Mouse (Mus musculus): ENCODE measurements around the gene Olfr1249. TPM values are rescaled to one million over a fixed set of nuclear protein-coding genes. Genes with fewer than 3 reads are reported as not detected.
"Not testable (repeated sequence)": the region's sequence is repeated elsewhere in the genome, so short reads cannot be mapped to it uniquely, and the experiment has no call there.

Gene Olfr1249
- not detected for total RNA-seq (2021)
- polyA plus RNA-seq (2012; rRNA removed): not detected in 2 replicates
- long read RNA-seq: 0 reads

DNA sequence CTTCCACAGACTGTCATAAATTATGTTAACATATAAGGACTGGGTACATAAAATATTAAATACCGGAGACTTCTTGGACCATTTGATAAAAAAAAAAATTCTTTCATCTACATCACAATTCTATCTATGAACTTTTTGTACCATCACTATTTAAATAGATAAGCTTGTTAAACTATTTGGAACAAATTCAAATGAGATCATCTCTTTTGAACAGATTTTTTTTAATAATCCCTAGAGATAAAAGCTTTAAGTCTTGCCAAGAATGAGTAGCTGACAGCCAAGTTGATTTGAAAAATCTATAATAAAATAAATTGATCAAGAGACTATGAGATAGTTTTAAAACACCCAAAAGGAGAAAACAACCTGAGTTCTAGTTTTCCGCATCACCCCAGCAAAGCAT lies at the start of gene Olfr1249:
TSS of gene Olfr1249 (minus strand) at position 101 of the 400 bp plus-strand sequence.
- DNase-seq: no peak

- no peak for DNase-seq
Observed at GRCm38 (mm10) chr2:89671836-89672235, 37.1 kb upstream of the Olfr1249 start, which contains the start of gene Olfr1251. Gene Olfr1251, minus strand, starts transcription at chr2:89671936.

- DNase-seq: no peak
Observed at GRCm38 (mm10) chr2:89661367-89661766, 26.6 kb upstream of the Olfr1249 start, which contains the start of gene Olfr1250. Gene Olfr1250, minus strand, starts transcription at chr2:89661467.

DNA sequence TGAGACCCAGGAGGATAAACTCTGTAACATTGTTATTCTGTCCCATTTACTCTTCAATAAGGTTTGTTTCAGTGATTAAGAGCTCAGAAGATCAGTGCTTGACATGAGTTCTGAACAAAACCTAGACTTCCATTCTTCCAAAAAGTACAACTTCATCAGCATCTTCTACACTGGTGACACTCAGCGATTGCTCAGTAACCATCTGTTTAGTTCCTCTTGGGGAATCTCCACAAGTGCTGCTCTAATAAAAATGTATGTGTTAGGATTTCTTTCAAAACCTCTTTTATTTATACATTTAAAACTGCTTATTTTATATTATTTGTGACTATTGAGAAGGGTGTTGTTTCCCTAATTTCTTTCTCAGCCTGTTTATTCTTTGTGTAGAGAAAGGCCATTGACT lies 16.6 kb downstream of the Olfr1249 start, which contains the start of gene Olfr1248:
TSS of gene Olfr1248 (minus strand) at position 101 of the 400 bp plus-strand sequence.
- not testable (repeated sequence) for DNase-seq

DNA sequence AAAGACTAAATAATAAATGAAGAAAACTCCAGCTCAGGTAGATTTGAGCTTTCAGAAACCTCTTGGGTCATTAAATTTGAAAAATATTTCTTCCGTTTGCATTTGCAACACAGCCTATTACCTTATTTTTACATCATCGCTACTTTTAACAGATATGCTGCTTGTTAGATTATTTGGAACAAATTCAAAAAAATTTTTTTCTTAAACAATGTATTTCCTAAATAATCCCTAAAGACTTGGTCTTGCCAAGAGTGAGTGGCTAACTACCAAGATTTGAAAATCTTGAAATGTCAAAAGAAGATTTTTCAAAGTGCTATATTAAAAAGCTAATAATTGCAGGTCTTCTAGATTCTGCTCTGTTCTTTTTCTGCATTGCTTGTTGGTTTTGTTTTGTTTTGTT lies 20.8 kb downstream of the Olfr1249 start, which contains the start of gene Olfr1247:
TSS of gene Olfr1247 (minus strand) at position 101 of the 400 bp plus-strand sequence.
- no peak for DNase-seq

DNA sequence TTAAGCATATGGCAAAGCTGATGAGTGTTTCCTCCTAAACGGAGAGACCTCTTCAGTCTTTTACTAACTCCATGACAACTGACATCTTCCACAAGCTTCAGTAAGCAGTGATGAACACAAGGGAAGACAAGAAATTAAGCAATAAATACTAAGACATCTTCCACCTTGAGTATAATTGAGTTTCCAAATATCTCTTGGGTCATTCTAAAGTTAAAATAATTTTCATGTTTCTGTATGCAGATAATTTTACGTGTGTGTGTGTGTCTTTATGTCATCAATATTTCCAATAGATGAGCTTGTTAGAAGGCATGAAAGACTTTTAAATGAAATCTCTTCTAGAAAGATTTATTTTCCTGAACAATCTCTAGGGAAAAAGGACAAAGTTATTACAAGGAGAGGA lies 41.7 kb downstream of the Olfr1249 start, which contains the start of gene Olfr1246:
TSS of gene Olfr1246 (minus strand) at position 101 of the 400 bp plus-strand sequence.
- DNase-seq: no peak

Other genes starting within 250 kb of the Olfr1249 start
- gene Olfr1238, start 225.3 kb downstream of the Olfr1249 start, total RNA-seq (2021): not detected
- gene Olfr1238, start 225.3 kb downstream of the Olfr1249 start, polyA plus RNA-seq (2012; rRNA removed): not detected in 2 replicates
- not detected for gene Olfr1239, start 214.6 kb downstream of the Olfr1249 start, total RNA-seq (2021)
- not detected in 2 replicates for gene Olfr1239, start 214.6 kb downstream of the Olfr1249 start, polyA plus RNA-seq (2012; rRNA removed)
- not detected for gene Olfr1240, start 192.0 kb downstream of the Olfr1249 start, total RNA-seq (2021)
- gene Olfr1240, start 192.0 kb downstream of the Olfr1249 start, polyA plus RNA-seq (2012; rRNA removed): not detected in 2 replicates
- gene Olfr1241, start 147.9 kb downstream of the Olfr1249 start, total RNA-seq (2021): not detected
- not detected in 2 replicates for gene Olfr1241, start 147.9 kb downstream of the Olfr1249 start, polyA plus RNA-seq (2012; rRNA removed)
- gene Olfr1242, start 136.6 kb downstream of the Olfr1249 start, total RNA-seq (2021): not detected
- not detected in 2 replicates for gene Olfr1242, start 136.6 kb downstream of the Olfr1249 start, polyA plus RNA-seq (2012; rRNA removed)
- gene Olfr1243, start 103.5 kb downstream of the Olfr1249 start, total RNA-seq (2021): not detected
- not detected in 2 replicates for gene Olfr1243, start 103.5 kb downstream of the Olfr1249 start, polyA plus RNA-seq (2012; rRNA removed)
- not detected for gene Olfr1245, start 56.5 kb downstream of the Olfr1249 start, total RNA-seq (2021)
- gene Olfr1245, start 56.5 kb downstream of the Olfr1249 start, polyA plus RNA-seq (2012; rRNA removed): not detected in 2 replicates
- not detected for gene Olfr1246, start 41.8 kb downstream of the Olfr1249 start, total RNA-seq (2021)
- gene Olfr1246, start 41.8 kb downstream of the Olfr1249 start, polyA plus RNA-seq (2012; rRNA removed): not detected in 2 replicates
- not detected for gene Olfr1247, start 20.9 kb downstream of the Olfr1249 start, total RNA-seq (2021)
- not detected in 2 replicates for gene Olfr1247, start 20.9 kb downstream of the Olfr1249 start, polyA plus RNA-seq (2012; rRNA removed)
- gene Olfr1248, start 16.7 kb downstream of the Olfr1249 start, total RNA-seq (2021): not detected
- not detected in 2 replicates for gene Olfr1248, start 16.7 kb downstream of the Olfr1249 start, polyA plus RNA-seq (2012; rRNA removed)
- gene Olfr1250, start 26.5 kb upstream of the Olfr1249 start, total RNA-seq (2021): not detected
- not detected in 2 replicates for gene Olfr1250, start 26.5 kb upstream of the Olfr1249 start, polyA plus RNA-seq (2012; rRNA removed)
- not detected for gene Olfr1251, start 37.0 kb upstream of the Olfr1249 start, total RNA-seq (2021)
- gene Olfr1251, start 37.0 kb upstream of the Olfr1249 start, polyA plus RNA-seq (2012; rRNA removed): not detected in 2 replicates
- gene Olfr1252, start 90.0 kb upstream of the Olfr1249 start, total RNA-seq (2021): not detected
- gene Olfr1252, start 90.0 kb upstream of the Olfr1249 start, polyA plus RNA-seq (2012; rRNA removed): not detected in 2 replicates
- not detected for gene Olfr1253, start 122.1 kb upstream of the Olfr1249 start, total RNA-seq (2021)
- not detected in 2 replicates for gene Olfr1253, start 122.1 kb upstream of the Olfr1249 start, polyA plus RNA-seq (2012; rRNA removed)
- gene Olfr1254, start 158.6 kb upstream of the Olfr1249 start, total RNA-seq (2021): not detected
- gene Olfr1254, start 158.6 kb upstream of the Olfr1249 start, polyA plus RNA-seq (2012; rRNA removed): not detected in 2 replicates
- not detected for gene Olfr1255, start 177.1 kb upstream of the Olfr1249 start, total RNA-seq (2021)
- gene Olfr1255, start 177.1 kb upstream of the Olfr1249 start, polyA plus RNA-seq (2012; rRNA removed): not detected in 2 replicates
- gene Olfr1256, start 206.6 kb upstream of the Olfr1249 start, total RNA-seq (2021): not detected
- gene Olfr1256, start 206.6 kb upstream of the Olfr1249 start, polyA plus RNA-seq (2012; rRNA removed): not detected in 2 replicates
- gene Olfr48, start 213.2 kb upstream of the Olfr1249 start, total RNA-seq (2021): not detected
- not detected in 2 replicates for gene Olfr48, start 213.2 kb upstream of the Olfr1249 start, polyA plus RNA-seq (2012; rRNA removed)
- not detected for gene Olfr1257, start 243.5 kb upstream of the Olfr1249 start, total RNA-seq (2021)
- gene Olfr1257, start 243.5 kb upstream of the Olfr1249 start, polyA plus RNA-seq (2012; rRNA removed): not detected in 2 replicates